Mouse (Mus musculus): ENCODE results near the gene Smo. TPM values are rescaled to one million over a fixed set of nuclear protein-coding genes. Genes with fewer than 3 reads are reported as not detected.

Smo gene
- polyA plus RNA-seq (2015; fragmentation: Nextera tagmentation; extraction: Ambion mirVana) = 20.1 and 23.6 TPM in 2 replicates

DNA sequence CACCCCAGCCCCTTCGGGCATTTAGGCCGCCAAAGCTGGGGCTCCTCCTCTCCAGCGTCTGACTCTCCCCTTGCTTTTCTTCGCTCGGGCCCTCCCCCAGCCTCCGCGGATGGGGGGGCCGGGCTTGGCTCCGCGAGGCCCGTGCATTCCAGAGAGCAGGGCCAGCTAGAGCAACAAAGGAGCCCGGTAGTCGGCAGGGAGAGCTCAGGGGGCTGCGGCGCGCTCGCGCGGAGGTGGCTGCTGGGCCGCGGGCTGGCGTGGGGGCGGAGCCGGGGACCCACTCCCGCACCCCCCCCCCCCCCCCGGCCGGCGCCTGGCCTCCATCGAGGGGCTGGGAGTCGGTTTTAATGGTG is at the start of gene Smo:
Gene Smo, plus strand, starts transcription at position 168 of the 353 bp plus-strand sequence.
- Histone ChIP-seq H3K27me3 (ENCODE audit: control insufficient read depth, insufficient read depth, low read length) (no peaks in the 10 kb centered on the region), H3K27ac (ENCODE audit: low read length) (peak within 1 kb of the TSS; percentile 98), H3K9ac (ENCODE audit: low read length) (peak within 1 kb of the TSS; percentile 99), H3K4me1 (ENCODE audit: control insufficient read depth, insufficient read depth, low read length) (peaks cover 22% of the 10 kb centered on the region), H3K4me2 (ENCODE audit: low read depth, low read length) (peak within 1 kb of the TSS; percentile 80), H3K36me3 (ENCODE audit: control insufficient read depth, insufficient read depth, low read length) (no peaks in the 10 kb centered on the region), H3K9me3 (replicated peaks; ENCODE audit: control insufficient read depth, low read length) (no peaks in the 10 kb centered on the region), H3K4me3 (replicated peaks; ENCODE audit: low read length) (peak within 1 kb of the TSS; percentile 91)
- peak; percentile 96 for ATAC-seq (ENCODE audit: insufficient read depth, low FRiP score)
- WGBS = under 1% methylated on average over 24 of the region's 30 CpGs

DNA sequence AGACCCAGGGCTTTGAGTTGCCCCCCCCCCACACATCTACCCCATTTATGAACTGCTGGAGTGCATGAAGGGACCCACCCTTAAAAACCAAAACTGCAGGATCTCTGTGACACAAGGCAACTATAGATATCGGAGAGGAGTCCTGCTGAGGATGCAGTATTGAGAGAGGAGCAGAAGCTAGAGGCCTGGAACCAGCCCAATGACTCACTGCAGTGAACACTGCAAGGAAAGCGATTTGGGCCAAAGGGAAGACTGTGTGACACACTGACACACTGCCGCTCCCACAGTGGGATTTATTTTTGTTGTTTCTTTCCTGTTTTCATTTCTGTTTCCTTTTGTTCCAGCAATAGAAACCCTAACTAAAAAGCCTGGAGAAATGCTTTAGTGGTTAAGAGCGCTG is 49.4 kb upstream of the Smo start:
- 81% methylated on average over 4 of the region's 4 CpGs for WGBS
- Histone ChIP-seq H3K9ac (ENCODE audit: low read length) (no peak overlapping the region), H3K4me2 (ENCODE audit: low read depth, low read length) (no peak overlapping the region), H3K4me3 (replicated peaks; ENCODE audit: low read length) (no peak overlapping the region), H3K36me3 (ENCODE audit: control insufficient read depth, insufficient read depth, low read length) (no peaks in the 10 kb centered on the region), H3K9me3 (replicated peaks; ENCODE audit: control insufficient read depth, low read length) (no peaks in the 10 kb centered on the region), H3K27me3 (ENCODE audit: control insufficient read depth, insufficient read depth, low read length) (no peaks in the 10 kb centered on the region), H3K27ac (ENCODE audit: low read length) (no peak overlapping the region), H3K4me1 (ENCODE audit: control insufficient read depth, insufficient read depth, low read length) (no peaks in the 10 kb centered on the region)
- ATAC-seq (ENCODE audit: insufficient read depth, low FRiP score) = no peak

- Histone ChIP-seq H3K27ac (ENCODE audit: low read length) (no peak overlapping the region), H3K9ac (ENCODE audit: low read length) (no peak overlapping the region), H3K4me1 (ENCODE audit: control insufficient read depth, insufficient read depth, low read length) (peaks cover 3% of the 10 kb centered on the region; the same call in 1 of the 2 replicates), H3K27me3 (ENCODE audit: control insufficient read depth, insufficient read depth, low read length) (no peaks in the 10 kb centered on the region), H3K36me3 (ENCODE audit: control insufficient read depth, insufficient read depth, low read length) (no peaks in the 10 kb centered on the region), H3K4me2 (ENCODE audit: low read depth, low read length) (no peak overlapping the region), H3K4me3 (replicated peaks; ENCODE audit: low read length) (no peak overlapping the region), H3K9me3 (replicated peaks; ENCODE audit: control insufficient read depth, low read length) (no peaks in the 10 kb centered on the region)
- ATAC-seq (ENCODE audit: insufficient read depth, low FRiP score) = no peak
- WGBS = 75% methylated on average over 8 of the region's 8 CpGs
Observed at GRCm38 (mm10) chr6:29689458-29689857, 45.8 kb upstream of the Smo start.

- Histone ChIP-seq H3K9me3 (replicated peaks; ENCODE audit: control insufficient read depth, low read length) (no peaks in the 10 kb centered on the region), H3K4me3 (replicated peaks; ENCODE audit: low read length) (peak within 1 kb of the TSS; percentile 73), H3K27me3 (ENCODE audit: control insufficient read depth, insufficient read depth, low read length) (no peaks in the 10 kb centered on the region), H3K36me3 (ENCODE audit: control insufficient read depth, insufficient read depth, low read length) (no peaks in the 10 kb centered on the region), H3K27ac (ENCODE audit: low read length) (no peak within 1 kb of the TSS), H3K9ac (ENCODE audit: low read length) (peak within 1 kb of the TSS; percentile 81), H3K4me2 (ENCODE audit: low read depth, low read length) (peak within 1 kb of the TSS; percentile 100), H3K4me1 (ENCODE audit: control insufficient read depth, insufficient read depth, low read length) (peaks cover 8% of the 10 kb centered on the region; the same call in 1 of the 2 replicates)
- WGBS = 0% methylated on average over 37 of the region's 41 CpGs
- peak; percentile 98 for ATAC-seq (ENCODE audit: insufficient read depth, low FRiP score)
Observed at GRCm38 (mm10) chr6:29693953-29694352, 41.4 kb upstream of the Smo start, which contains the start of gene Tspan33. Tspan33 (plus strand) TSS chr6:29694222.

GRCm38 (mm10) chr6:29694375-29695289 is 40.7 kb upstream of the Smo start:
- no peak for ATAC-seq (ENCODE audit: insufficient read depth, low FRiP score)
- peak overlapping the region; percentile 81 for H3K9ac ChIP-seq (ENCODE audit: low read length)
- no peak overlapping the region for H3K27ac ChIP-seq (ENCODE audit: low read length)
- H3K27me3 ChIP-seq (ENCODE audit: control insufficient read depth, insufficient read depth, low read length) = no peaks in the 10 kb centered on the region
- H3K36me3 ChIP-seq (ENCODE audit: control insufficient read depth, insufficient read depth, low read length) = no peaks in the 10 kb centered on the region
- peak overlapping the region; percentile 100 for H3K4me2 ChIP-seq (ENCODE audit: low read depth, low read length)
- H3K4me3 ChIP-seq (replicated peaks; ENCODE audit: low read length) = peak overlapping the region; percentile 73
- WGBS = 7% methylated on average over 35 of the region's 35 CpGs
- no peaks in the 10 kb centered on the region for H3K9me3 ChIP-seq (replicated peaks; ENCODE audit: control insufficient read depth, low read length)
- peaks cover 8% of the 10 kb centered on the region; the same call in 1 of the 2 replicates for H3K4me1 ChIP-seq (ENCODE audit: control insufficient read depth, insufficient read depth, low read length)

DNA sequence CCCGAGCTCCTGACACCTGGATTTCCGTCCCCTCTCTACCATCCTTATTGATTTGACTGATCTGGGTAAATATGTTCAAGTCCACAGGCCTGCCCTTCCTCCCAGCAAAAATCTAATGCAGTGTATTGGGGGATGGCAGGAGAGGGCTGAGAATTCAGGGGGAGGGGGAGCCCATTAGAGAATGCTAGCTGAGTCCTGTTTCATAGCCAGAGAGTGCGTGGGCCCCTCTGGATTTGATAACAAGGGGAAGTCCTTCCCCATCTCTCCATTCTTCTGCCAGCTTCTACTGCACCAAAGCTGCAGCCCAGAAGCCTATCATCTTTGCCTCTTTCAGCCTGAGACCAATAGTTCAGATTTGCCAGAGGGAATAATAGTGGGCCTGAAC is 40.0 kb upstream of the Smo start:
- Histone ChIP-seq H3K9ac (ENCODE audit: low read length) (no peak overlapping the region), H3K4me3 (replicated peaks; ENCODE audit: low read length) (no peak overlapping the region), H3K36me3 (ENCODE audit: control insufficient read depth, insufficient read depth, low read length) (no peaks in the 10 kb centered on the region), H3K9me3 (replicated peaks; ENCODE audit: control insufficient read depth, low read length) (no peaks in the 10 kb centered on the region), H3K4me1 (ENCODE audit: control insufficient read depth, insufficient read depth, low read length) (peaks cover 8% of the 10 kb centered on the region; the same call in 1 of the 2 replicates), H3K4me2 (ENCODE audit: low read depth, low read length) (no peak overlapping the region), H3K27me3 (ENCODE audit: control insufficient read depth, insufficient read depth, low read length) (no peaks in the 10 kb centered on the region), H3K27ac (ENCODE audit: low read length) (no peak overlapping the region)
- ATAC-seq (ENCODE audit: insufficient read depth, low FRiP score) = no peak
- WGBS = 41% methylated on average over 3 of the region's 3 CpGs

- H3K9ac ChIP-seq (ENCODE audit: low read length) = no peak overlapping the region
- no peaks in the 10 kb centered on the region for H3K9me3 ChIP-seq (replicated peaks; ENCODE audit: control insufficient read depth, low read length)
- ATAC-seq (ENCODE audit: insufficient read depth, low FRiP score) = no peak
- no peaks in the 10 kb centered on the region for H3K36me3 ChIP-seq (ENCODE audit: control insufficient read depth, insufficient read depth, low read length)
- no peaks in the 10 kb centered on the region for H3K27me3 ChIP-seq (ENCODE audit: control insufficient read depth, insufficient read depth, low read length)
- 69% methylated on average over 7 of the region's 7 CpGs for WGBS
- no peak overlapping the region for H3K4me3 ChIP-seq (replicated peaks; ENCODE audit: low read length)
- no peak overlapping the region for H3K4me2 ChIP-seq (ENCODE audit: low read depth, low read length)
- no peak overlapping the region for H3K27ac ChIP-seq (ENCODE audit: low read length)
- H3K4me1 ChIP-seq (ENCODE audit: control insufficient read depth, insufficient read depth, low read length) = peaks cover 8% of the 10 kb centered on the region; the same call in 1 of the 2 replicates
Observed at GRCm38 (mm10) chr6:29695975-29696374, 39.3 kb upstream of the Smo start.

- Histone ChIP-seq H3K9ac (ENCODE audit: low read length) (no peak overlapping the region), H3K4me2 (ENCODE audit: low read depth, low read length) (no peak overlapping the region), H3K9me3 (replicated peaks; ENCODE audit: control insufficient read depth, low read length) (no peaks in the 10 kb centered on the region), H3K36me3 (ENCODE audit: control insufficient read depth, insufficient read depth, low read length) (no peaks in the 10 kb centered on the region), H3K4me1 (ENCODE audit: control insufficient read depth, insufficient read depth, low read length) (peaks cover 8% of the 10 kb centered on the region; the same call in 1 of the 2 replicates), H3K27ac (ENCODE audit: low read length) (no peak overlapping the region), H3K27me3 (ENCODE audit: control insufficient read depth, insufficient read depth, low read length) (no peaks in the 10 kb centered on the region), H3K4me3 (replicated peaks; ENCODE audit: low read length) (no peak overlapping the region)
- no peak for ATAC-seq (ENCODE audit: insufficient read depth, low FRiP score)
Observed at GRCm38 (mm10) chr6:29697139-29697538, 38.2 kb upstream of the Smo start.

- WGBS = 37% methylated on average over 3 of the region's 3 CpGs
- ATAC-seq (ENCODE audit: insufficient read depth, low FRiP score) = 0 out of 2 replicates have a peak, but pooled peaks have one; percentile 41
- H3K4me3 ChIP-seq (replicated peaks; ENCODE audit: low read length) = no peak overlapping the region
Observed at GRCm38 (mm10) chr6:29697548-29697947, 37.8 kb upstream of the Smo start.

More at GRCm38 (mm10) chr6:29697548-29697947, 37.8 kb upstream of the Smo start:
- H3K27me3 ChIP-seq (ENCODE audit: control insufficient read depth, insufficient read depth, low read length) = no peaks in the 10 kb centered on the region
- H3K9me3 ChIP-seq (replicated peaks; ENCODE audit: control insufficient read depth, low read length) = no peaks in the 10 kb centered on the region
- H3K4me2 ChIP-seq (ENCODE audit: low read depth, low read length) = no peak overlapping the region
- H3K4me1 ChIP-seq (ENCODE audit: control insufficient read depth, insufficient read depth, low read length) = peaks cover 8% of the 10 kb centered on the region; the same call in 1 of the 2 replicates
- no peaks in the 10 kb centered on the region for H3K36me3 ChIP-seq (ENCODE audit: control insufficient read depth, insufficient read depth, low read length)
- no peak overlapping the region for H3K9ac ChIP-seq (ENCODE audit: low read length)
- no peak overlapping the region for H3K27ac ChIP-seq (ENCODE audit: low read length)
